In the genomic region with DNA sequence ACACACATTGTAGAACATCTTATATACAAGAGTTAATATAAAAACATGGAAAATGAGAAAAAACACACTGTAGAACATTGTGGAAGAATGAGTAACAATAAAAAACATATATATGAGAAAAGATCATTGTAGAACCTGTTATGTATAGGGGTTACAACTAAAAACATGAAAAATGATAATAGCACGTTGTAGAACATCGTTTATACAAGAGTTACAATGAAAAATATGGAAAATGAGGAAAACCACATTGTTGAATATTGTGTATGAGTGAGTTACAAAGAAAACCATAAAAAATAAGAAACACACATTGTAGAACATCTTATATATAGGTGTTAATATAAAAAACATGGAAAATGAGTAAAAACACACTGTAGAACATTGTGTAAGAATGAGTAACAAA, we compare ENCODE assay signal across 14 mouse cellular contexts.
"Had no signal": no experiment of that assay in that cellular context is flagged by ENCODE, and none has a peak within 500 bp of the region (broad histone marks: within the 10 kb centered on the region; RNA-seq: fewer than 3 reads in every experiment).

No protein-coding gene starts in this region.

- DNase-seq: kidney, postnatal 36 days; lung, adult 2 months; lung, postnatal 4 days; right cerebral cortex, postnatal 4 days; spleen, adult 18-20 months; thymus, adult 18-20 months; thymus, postnatal 14 days had no signal

- H3K36me3 ChIP-seq: limb, embryonic 10.5 days; liver, embryonic 15.5 days; midbrain, embryonic 10.5 days had no signal

- H3K27me3 ChIP-seq: liver, embryonic 15.5 days had no signal

- H3K27ac ChIP-seq: kidney, postnatal 0 days; limb, embryonic 10.5 days; liver, embryonic 15.5 days; midbrain, embryonic 10.5 days had no signal

- ATAC-seq: lung, postnatal 0 days; midbrain, embryonic 16.5 days had no signal

- H3K9ac ChIP-seq: liver, embryonic 15.5 days had no signal

- H3K4me3 ChIP-seq: limb, embryonic 10.5 days; liver, embryonic 15.5 days; midbrain, embryonic 10.5 days had no signal

- H3K9me3 ChIP-seq: limb, embryonic 10.5 days; liver, embryonic 15.5 days; midbrain, embryonic 10.5 days had no signal

- H3K4me2 ChIP-seq: liver, embryonic 11.5 days; liver, embryonic 15.5 days had no signal

- H3K4me1 ChIP-seq: limb, embryonic 10.5 days; liver, embryonic 15.5 days; midbrain, embryonic 10.5 days had no signal
